Mouse (Mus musculus) kidney, postnatal 14 days (tissue): ENCODE results near the gene Gfra1.
A peak's percentile ranks its signal among the peaks of the same experiment; 100 is the strongest.

Source experiments
- DNase-seq: peaks from one replicate; pipeline ENCODE4 v3.0.0; 2022; ENCODE audit warnings: mixed read lengths

The Gfra1 gene

GRCm38 (mm10) chr19:58389466-58389865 lies 66.2 kb downstream of the Gfra1 start:
- no peak for DNase-seq

- no peak for DNase-seq
Observed at GRCm38 (mm10) chr19:58388851-58389447, 66.8 kb downstream of the Gfra1 start.

GRCm38 (mm10) chr19:58383273-58383672 lies 72.4 kb downstream of the Gfra1 start:
- no peak for DNase-seq

- DNase-seq: no peak
Observed at GRCm38 (mm10) chr19:58382535-58382934, 73.2 kb downstream of the Gfra1 start.

- DNase-seq: no peak
Observed at GRCm38 (mm10) chr19:58377969-58378368, 77.7 kb downstream of the Gfra1 start.

GRCm38 (mm10) chr19:58376675-58377102 lies 79.0 kb downstream of the Gfra1 start:
- DNase-seq: no peak

- DNase-seq: no peak
Observed at GRCm38 (mm10) chr19:58374648-58375047, 81.1 kb downstream of the Gfra1 start.

- no peak for DNase-seq
Observed at GRCm38 (mm10) chr19:58374155-58374554, 81.6 kb downstream of the Gfra1 start.

GRCm38 (mm10) chr19:58368513-58368912 lies 87.2 kb downstream of the Gfra1 start:
- no peak for DNase-seq

GRCm38 (mm10) chr19:58364688-58365087 lies 91.0 kb downstream of the Gfra1 start:
- no peak for DNase-seq

GRCm38 (mm10) chr19:58360982-58361381 lies 94.7 kb downstream of the Gfra1 start:
- DNase-seq: no peak

GRCm38 (mm10) chr19:58358063-58358462 lies 97.6 kb downstream of the Gfra1 start:
- DNase-seq: no peak

GRCm38 (mm10) chr19:58353953-58354352 lies 101.8 kb downstream of the Gfra1 start:
- DNase-seq: no peak

- DNase-seq: no peak
Observed at GRCm38 (mm10) chr19:58353260-58353870, 102.3 kb downstream of the Gfra1 start.

GRCm38 (mm10) chr19:58349890-58350408 lies 105.8 kb downstream of the Gfra1 start:
- DNase-seq: no peak

- no peak for DNase-seq
Observed at GRCm38 (mm10) chr19:58345137-58345536, 110.6 kb downstream of the Gfra1 start.

- DNase-seq: no peak
Observed at GRCm38 (mm10) chr19:58341351-58341750, 114.4 kb downstream of the Gfra1 start.

- DNase-seq: no peak
Observed at GRCm38 (mm10) chr19:58340221-58340620, 115.5 kb downstream of the Gfra1 start.

- no peak for DNase-seq
Observed at GRCm38 (mm10) chr19:58336802-58337201, 118.9 kb downstream of the Gfra1 start.

GRCm38 (mm10) chr19:58335585-58336530 lies 119.9 kb downstream of the Gfra1 start:
- no peak for DNase-seq

- no peak for DNase-seq
Observed at GRCm38 (mm10) chr19:58329305-58329704, 126.4 kb downstream of the Gfra1 start.

GRCm38 (mm10) chr19:58328014-58328413 lies 127.7 kb downstream of the Gfra1 start:
- DNase-seq: no peak

GRCm38 (mm10) chr19:58316474-58316873 lies 139.2 kb downstream of the Gfra1 start:
- peak; percentile 11 for DNase-seq
